In genomic region chr6:17562472-17563088, GRCm38 (mm10) we compare ENCODE assay signal across 9 mouse cellular contexts.
DNase-seq lines count a peak whose midpoint lies in the region; ATAC-seq and TF ChIP-seq lines count a peak whose summit lies in the region.
"Had no signal": no experiment of that assay in that cellular context is flagged by ENCODE, and none has a peak within 500 bp of the region (broad histone marks: within the 10 kb centered on the region; RNA-seq: fewer than 3 reads in every experiment).

No protein-coding gene starts in this region.

- H3K4me2 ChIP-seq in intestine, embryonic 14.5 days (ENCODE audit: low read length): peak overlapping the region; percentile 30
- H3K4me2 ChIP-seq in intestine, postnatal 0 days (replicated peaks; ENCODE audit: low read depth): no peak overlapping the region
- H3K4me2 ChIP-seq in hindbrain, embryonic 12.5 days (replicated peaks): peak overlapping the region; percentile 11; the same call in 1 of the 2 replicates
- peak overlapping the region; percentile 26; the same call in 1 of the 2 replicates for H3K4me2 ChIP-seq in midbrain, embryonic 15.5 days

- no peaks in the 10 kb centered on the region for H3K9me3 ChIP-seq in intestine, embryonic 14.5 days (ENCODE audit: control insufficient read depth, low read length)
- H3K9me3 ChIP-seq in intestine, postnatal 0 days (ENCODE audit: control insufficient read depth): no peaks in the 10 kb centered on the region
- H3K9me3 ChIP-seq in hindbrain, embryonic 12.5 days (replicated peaks): no peaks in the 10 kb centered on the region
- no peaks in the 10 kb centered on the region for H3K9me3 ChIP-seq in midbrain, embryonic 15.5 days

- DNase-seq in intestine, embryonic 14.5 days (ENCODE audit: low spot score): no peak
- peak; percentile 72 for DNase-seq in brain, embryonic 14.5 days (ENCODE audit: low read depth)
- no peak for DNase-seq in gastrocnemius, postnatal 14 days
- DNase-seq in left cerebral cortex, postnatal 10 days (ENCODE audit: extremely low spot score in 1 of 2, low spot score in 2 of 2): no peak
- DNase-seq in layer of hippocampus, adult 8-10 months (ENCODE audit: low spot score in 2 of 2): no peak
- DNase-seq: cerebellum, adult 11-12 months had no signal

- no peak for TF ChIP-seq POLR2A in brain, embryonic 14.5 days (IDR thresholded peaks at IDR 0.05; ENCODE audit: borderline replicate concordance, extremely low read depth, insufficient read depth, insufficient read length, poor library complexity, severe bottlenecking)

- no peak for TF ChIP-seq CTCF in intestine, postnatal 0 days (IDR thresholded peaks at IDR 0.05; ENCODE audit: low read depth)
- TF ChIP-seq CTCF in brain, embryonic 14.5 days (IDR thresholded peaks at IDR 0.05; ENCODE audit: borderline replicate concordance, extremely low read depth, insufficient read depth, insufficient read length): no peak

- H3K9ac ChIP-seq in intestine, embryonic 14.5 days (ENCODE audit: low read length): no peak overlapping the region
- no peak overlapping the region for H3K9ac ChIP-seq in intestine, postnatal 0 days (ENCODE audit: low read depth, low read length)
- no peak overlapping the region for H3K9ac ChIP-seq in hindbrain, embryonic 12.5 days
- no peak overlapping the region for H3K9ac ChIP-seq in midbrain, embryonic 15.5 days

- 17% methylated on average over 10 of the region's 10 CpGs for WGBS in intestine, embryonic 14.5 days
- WGBS in intestine, postnatal 0 days: 40% methylated on average over 10 of the region's 10 CpGs
- WGBS in hindbrain, embryonic 12.5 days: 6% methylated on average over 10 of the region's 10 CpGs
- WGBS in midbrain, embryonic 15.5 days: 7% methylated on average over 10 of the region's 10 CpGs

- no peak overlapping the region for H3K4me3 ChIP-seq in intestine, embryonic 14.5 days (ENCODE audit: low read depth, low read length)
- no peak overlapping the region for H3K4me3 ChIP-seq in intestine, postnatal 0 days (ENCODE audit: low read depth, low read length)
- H3K4me3 ChIP-seq in hindbrain, embryonic 12.5 days: no peak overlapping the region
- H3K4me3 ChIP-seq in midbrain, embryonic 15.5 days: no peak overlapping the region

- H3K27me3 ChIP-seq in intestine, embryonic 14.5 days (replicated peaks; ENCODE audit: control insufficient read depth, insufficient read depth, low read length): no peaks in the 10 kb centered on the region
- H3K27me3 ChIP-seq in intestine, postnatal 0 days (replicated peaks; ENCODE audit: control insufficient read depth, insufficient read depth, low read length): no peaks in the 10 kb centered on the region
- peaks cover 5% of the 10 kb centered on the region for H3K27me3 ChIP-seq in hindbrain, embryonic 12.5 days
- H3K27me3 ChIP-seq in midbrain, embryonic 15.5 days (replicated peaks): no peaks in the 10 kb centered on the region

- H3K36me3 ChIP-seq in intestine, embryonic 14.5 days (ENCODE audit: control insufficient read depth, insufficient read depth, low read length): no peaks in the 10 kb centered on the region
- H3K36me3 ChIP-seq in intestine, postnatal 0 days (ENCODE audit: control insufficient read depth, insufficient read depth): peaks cover 5% of the 10 kb centered on the region
- H3K36me3 ChIP-seq in hindbrain, embryonic 12.5 days: no peaks in the 10 kb centered on the region
- H3K36me3 ChIP-seq in midbrain, embryonic 15.5 days (replicated peaks): no peaks in the 10 kb centered on the region

- H3K4me1 ChIP-seq in intestine, embryonic 14.5 days (replicated peaks; ENCODE audit: control insufficient read depth, insufficient read depth, low read length): peaks cover 9% of the 10 kb centered on the region; the same call in 1 of the 2 replicates
- peaks cover 10% of the 10 kb centered on the region; the same call in 1 of the 2 replicates for H3K4me1 ChIP-seq in intestine, postnatal 0 days (replicated peaks; ENCODE audit: control insufficient read depth, insufficient read depth, low read length)
- H3K4me1 ChIP-seq in hindbrain, embryonic 12.5 days: peaks cover 5% of the 10 kb centered on the region
- H3K4me1 ChIP-seq in midbrain, embryonic 15.5 days: peaks cover 5% of the 10 kb centered on the region; the same call in 1 of the 2 replicates

- intact Hi-C loops in gastrocnemius, postnatal 14 days (cut with DNase I; ENCODE audit: low total_unique reads): no loop called here
- intact Hi-C loops in left cerebral cortex, postnatal 10 days (cut with DNase I): no loop called here

- peak overlapping the region; percentile 29; the same call in 1 of the 2 replicates for H3K27ac ChIP-seq in intestine, embryonic 14.5 days (ENCODE audit: low read depth)
- no peak overlapping the region for H3K27ac ChIP-seq in intestine, postnatal 0 days (ENCODE audit: low read depth, low read length)
- H3K27ac ChIP-seq in hindbrain, embryonic 12.5 days: no peak overlapping the region
- no peak overlapping the region for H3K27ac ChIP-seq in midbrain, embryonic 15.5 days

- no peak for ATAC-seq in intestine, embryonic 14.5 days (replicated peaks; ENCODE audit: low FRiP score, low TSS enrichment, low read depth)
- ATAC-seq in intestine, postnatal 0 days: no peak
- ATAC-seq in hindbrain, embryonic 12.5 days (ENCODE audit: low FRiP score): peak; percentile 69
- ATAC-seq in midbrain, embryonic 15.5 days (replicated peaks): peak; percentile 52; the same call in 1 of the 2 replicates

Comparison
In these comparisons a context has a peak if more than half of its experiments do, and no peak if none do; other contexts are left out.
1. ATAC-seq: peak in hindbrain, embryonic 12.5 days (single experiment) and midbrain, embryonic 15.5 days (single experiment); none in intestine, embryonic 14.5 days (single experiment) and intestine, postnatal 0 days (single experiment).